Mouse (Mus musculus) heart, embryonic 11.5 days (tissue): ENCODE measurements around the gene Gmfb. TPM values are rescaled to one million over a fixed set of nuclear protein-coding genes. Genes with fewer than 3 reads are reported as not detected.
A peak's percentile ranks its signal among the peaks of the same experiment; 100 is the strongest.

Source experiments
- ATAC-seq: fragments of 200-750 bp; cut with Nextera tagmentation; replicated peaks from 2 replicates; pipeline ENCODE4 v1.8.0; 2017; ENCODE audit warnings: moderate library complexity; ENCODE audit not compliant: insufficient number of reproducible peaks, low FRiP score, low TSS enrichment
- H3K27ac ChIP-seq: fragments of 300-500 bp; sonication (generic); 2 replicates; pipeline ENCODE4 v1.5.1; 2014; ENCODE audit warnings: mild to moderate bottlenecking, low read depth, low read length
- H3K27me3 ChIP-seq: fragments of 300-500 bp; sonication (generic); 2 replicates; pipeline ENCODE4 v1.6.1; 2014; ENCODE audit warnings: mild to moderate bottlenecking, low read length, mixed read lengths; ENCODE audit not compliant: control insufficient read depth, insufficient read depth
- H3K36me3 ChIP-seq: fragments of 300-500 bp; sonication (generic); 2 replicates; pipeline ENCODE4 v1.6.1; 2014; ENCODE audit warnings: mild to moderate bottlenecking, low read length, moderate library complexity, mixed read lengths; ENCODE audit not compliant: control insufficient read depth, insufficient read depth
- H3K4me1 ChIP-seq: fragments of 300-500 bp; sonication (generic); 2 replicates; pipeline ENCODE4 v1.6.1; 2014; ENCODE audit warnings: low read length; ENCODE audit not compliant: control insufficient read depth, insufficient read depth
- H3K4me2 ChIP-seq: fragments of 300-500 bp; sonication (generic); 2 replicates; pipeline ENCODE4 v1.6.1; 2014; ENCODE audit warnings: mild to moderate bottlenecking, moderate library complexity
- H3K4me3 ChIP-seq: fragments of 300-500 bp; sonication (generic); 2 replicates; pipeline ENCODE4 v1.5.1; 2014; ENCODE audit warnings: low read depth, low read length
- H3K9ac ChIP-seq: fragments of 300-500 bp; sonication (generic); 2 replicates; pipeline ENCODE4 v1.6.1; 2014; ENCODE audit warnings: mild to moderate bottlenecking, low read depth, low read length, moderate library complexity
- H3K9me3 ChIP-seq: fragments of 300-500 bp; sonication (generic); replicated peaks from 2 replicates; pipeline ENCODE4 v1.6.1; 2016; ENCODE audit warnings: low read length; ENCODE audit not compliant: control insufficient read depth
- WGBS: fragments of 180-500 bp; shearing (Covaris S2); extraction: QIAGEN DNeasy Blood & Tissue Kit; methylation state at CpG from one replicate; pipeline ENCODE4 v1.1.7; 2014; ENCODE audit not compliant: insufficient replicate concordance; 5-methylcytosine and 5-hydroxymethylcytosine counted together
- polyA plus RNA-seq: library from polyadenylated mRNA; unstranded; fragments of >200 nt; fragmentation: Nextera tagmentation; extraction: Ambion mirVana; gene quantifications from 2 replicates; pipeline ENCODE4 v1.2.1, GENCODE M21; 2014

Gmfb gene
- polyA plus RNA-seq, result 59.1 and 67.4 TPM in 2 replicates

DNA sequence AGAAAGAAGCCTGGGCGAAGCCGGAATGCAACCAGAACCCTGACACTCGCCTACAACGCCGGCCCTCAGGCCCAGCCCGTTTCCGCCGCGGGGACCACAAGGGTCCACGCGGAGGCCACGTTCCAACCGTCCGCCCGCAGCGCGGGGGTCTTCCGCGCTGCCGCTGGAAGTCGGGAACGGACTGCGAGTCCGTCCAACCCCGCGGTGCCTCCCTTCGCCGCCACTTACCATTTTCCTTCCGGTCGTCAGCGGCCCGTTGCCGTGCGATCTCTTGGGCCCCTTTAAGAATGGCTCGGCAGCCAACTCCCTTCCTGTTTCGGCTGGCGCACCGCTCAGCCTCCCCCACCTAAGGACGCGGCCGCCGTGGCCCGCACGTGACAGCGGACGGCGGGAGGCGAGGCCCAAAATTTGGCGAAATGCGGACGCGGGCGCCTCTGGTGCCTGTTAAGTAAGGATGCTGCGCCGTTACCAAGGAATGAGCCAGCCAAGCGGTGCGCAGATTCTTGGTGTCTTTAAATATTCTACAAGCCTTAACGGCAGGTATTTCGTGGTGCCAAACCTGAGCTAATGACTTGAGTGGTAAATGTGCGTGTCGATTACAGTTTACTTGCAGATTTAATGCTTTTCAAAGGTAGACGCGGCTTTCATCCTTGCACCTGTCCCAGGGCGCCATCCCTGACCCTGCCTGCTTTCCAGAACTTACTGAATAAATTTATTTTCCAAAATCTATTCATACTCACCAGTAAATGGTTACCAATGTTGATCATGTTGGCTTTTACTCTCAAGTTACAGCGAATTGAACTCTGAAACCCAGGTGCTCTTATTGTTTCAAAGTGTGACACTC lies at the start of gene Gmfb:
Gene Gmfb, minus strand, starts transcription at position 370 of the 844 bp plus-strand sequence.
- 1% methylated on average over 65 of the region's 65 CpGs for whole genome bisulfite sequencing
- H3K4me2 ChIP-seq, result peak within 1 kb of the TSS; percentile 92
- H3K27me3 ChIP-seq, result no peaks in the 10 kb centered on the region

GRCm38 (mm10) chr14:46862922-46863321 lies 40.9 kb upstream of the Gmfb start:
- H3K27ac ChIP-seq, result no peak overlapping the region
- 89% methylated on average over 5 of the region's 5 CpGs for WGBS
- no peak overlapping the region for H3K4me2 ChIP-seq

More for the DNA sequence above, at the start of gene Gmfb:
- no peaks in the 10 kb centered on the region for H3K36me3 ChIP-seq
- peak; percentile 90 for ATAC-seq
- H3K9ac ChIP-seq, result peak within 1 kb of the TSS; percentile 92
- peaks cover 9% of the 10 kb centered on the region for H3K4me1 ChIP-seq
- peak within 1 kb of the TSS; percentile 96 for H3K27ac ChIP-seq
- H3K4me3 ChIP-seq, result peak within 1 kb of the TSS; percentile 93
- H3K9me3 ChIP-seq, result no peaks in the 10 kb centered on the region

GRCm38 (mm10) chr14:46853677-46854076 lies 31.6 kb upstream of the Gmfb start:
- H3K9me3 ChIP-seq, result no peaks in the 10 kb centered on the region
- no peaks in the 10 kb centered on the region for H3K4me1 ChIP-seq
- no peak for ATAC-seq
- no peak overlapping the region for H3K9ac ChIP-seq
- no peak overlapping the region for H3K4me2 ChIP-seq
- peaks cover 4% of the 10 kb centered on the region; the same call in 1 of the 2 replicates for H3K36me3 ChIP-seq
- H3K27me3 ChIP-seq, result no peaks in the 10 kb centered on the region
- H3K4me3 ChIP-seq, result no peak overlapping the region
- 74% methylated on average over 11 of the region's 11 CpGs for WGBS
- H3K27ac ChIP-seq, result no peak overlapping the region

More at GRCm38 (mm10) chr14:46862922-46863321, 40.9 kb upstream of the Gmfb start:
- Histone ChIP-seq H3K36me3 (no peaks in the 10 kb centered on the region), H3K9ac (no peak overlapping the region), H3K27me3 (no peaks in the 10 kb centered on the region), H3K9me3 (no peaks in the 10 kb centered on the region), H3K4me3 (no peak overlapping the region), H3K4me1 (no peaks in the 10 kb centered on the region)
- ATAC-seq, result no peak

DNA sequence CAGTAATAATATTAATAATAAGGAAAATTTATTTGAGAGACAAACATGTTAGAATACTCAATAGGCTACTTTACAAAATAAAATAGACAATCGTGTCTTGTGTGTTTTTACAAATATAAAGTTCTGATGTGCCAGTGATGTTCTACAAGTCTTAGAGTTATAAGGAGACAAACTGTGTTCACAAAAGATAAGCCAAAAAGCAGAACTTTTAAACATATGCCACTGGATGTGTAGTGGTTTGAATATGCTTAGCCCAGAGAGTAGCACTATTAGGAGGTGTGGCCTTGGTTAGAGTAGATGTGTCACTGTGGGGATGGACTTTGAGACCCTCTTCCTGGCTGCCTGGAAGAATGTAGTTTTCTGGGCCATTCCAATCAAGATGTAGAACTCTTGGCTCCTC lies 27.7 kb upstream of the Gmfb start:
- WGBS, result 87% methylated on average over 1 of the region's 1 CpGs
- Histone ChIP-seq H3K36me3 (no peaks in the 10 kb centered on the region), H3K27me3 (no peaks in the 10 kb centered on the region), H3K9me3 (no peaks in the 10 kb centered on the region), H3K9ac (no peak overlapping the region), H3K27ac (no peak overlapping the region), H3K4me3 (no peak overlapping the region), H3K4me1 (no peaks in the 10 kb centered on the region), H3K4me2 (no peak overlapping the region)
- no peak for ATAC-seq

GRCm38 (mm10) chr14:46848736-46849135 lies 26.7 kb upstream of the Gmfb start:
- Histone ChIP-seq H3K4me3 (no peak overlapping the region), H3K4me1 (no peaks in the 10 kb centered on the region), H3K4me2 (no peak overlapping the region), H3K9me3 (no peaks in the 10 kb centered on the region), H3K36me3 (no peaks in the 10 kb centered on the region), H3K27me3 (no peaks in the 10 kb centered on the region), H3K9ac (no peak overlapping the region), H3K27ac (no peak overlapping the region)
- WGBS, result 86% methylated on average over 5 of the region's 5 CpGs
- ATAC-seq, result no peak

DNA sequence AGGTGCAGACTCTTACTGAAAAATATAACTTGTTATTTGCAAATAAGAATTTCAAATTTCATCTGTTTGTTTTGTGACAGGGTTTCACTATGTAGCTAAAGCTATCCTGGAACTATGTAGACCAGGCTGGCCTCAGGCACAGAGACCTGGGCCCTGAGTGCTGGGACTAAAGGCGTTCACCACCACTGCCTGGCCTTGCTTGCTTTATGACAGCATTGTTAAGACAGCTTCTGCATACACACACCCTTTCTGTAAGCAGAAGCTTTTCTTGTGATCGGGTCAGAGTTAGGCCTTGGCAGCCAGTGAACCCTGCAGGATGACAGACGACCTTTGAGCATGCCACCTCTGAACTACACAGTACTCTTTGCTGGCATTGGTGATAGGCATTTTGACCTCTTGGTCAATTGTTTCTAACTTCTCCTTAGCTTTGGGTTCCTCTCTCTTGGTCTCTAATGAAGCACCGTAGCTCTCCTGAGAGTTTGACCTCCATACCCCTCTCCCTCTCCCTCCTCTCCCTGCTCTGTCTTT lies 26.1 kb upstream of the Gmfb start:
- Histone ChIP-seq H3K27me3 (no peaks in the 10 kb centered on the region), H3K4me2 (no peak overlapping the region), H3K9me3 (no peaks in the 10 kb centered on the region), H3K4me1 (no peaks in the 10 kb centered on the region), H3K36me3 (no peaks in the 10 kb centered on the region), H3K4me3 (no peak overlapping the region), H3K9ac (no peak overlapping the region), H3K27ac (no peak overlapping the region)
- ATAC-seq, result no peak
- 77% methylated on average over 4 of the region's 4 CpGs for WGBS

DNA sequence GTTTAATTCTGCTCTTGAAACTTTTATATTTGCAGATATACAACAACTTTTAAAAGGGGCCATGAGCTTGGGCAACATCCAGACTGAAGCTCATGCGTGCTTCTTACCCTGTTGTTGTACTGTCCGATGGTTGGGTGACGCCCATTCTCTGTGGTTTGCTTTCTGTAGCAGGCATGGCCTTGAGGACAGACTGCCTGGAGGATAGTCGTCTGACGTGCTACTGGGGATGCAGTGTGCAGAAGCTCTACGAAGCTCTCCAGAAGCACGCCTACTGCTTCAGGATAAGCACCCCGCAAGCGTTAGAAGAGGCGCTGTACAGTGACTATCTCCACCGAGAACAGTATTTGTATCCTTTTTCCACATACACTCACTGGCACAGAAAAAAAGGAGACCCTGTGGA lies 23.7 kb upstream of the Gmfb start:
- H3K4me2 ChIP-seq, result no peak overlapping the region

GRCm38 (mm10) chr14:46839326-46839725 lies 17.3 kb upstream of the Gmfb start:
- no peak overlapping the region for H3K27ac ChIP-seq
- 59% methylated on average over 4 of the region's 4 CpGs for WGBS
- ATAC-seq, result no peak

More for the DNA sequence above, 23.7 kb upstream of the Gmfb start:
- H3K4me1 ChIP-seq, result no peaks in the 10 kb centered on the region
- peaks cover 7% of the 10 kb centered on the region; the same call in 1 of the 2 replicates for H3K36me3 ChIP-seq
- no peak for ATAC-seq
- no peak overlapping the region for H3K27ac ChIP-seq
- H3K9me3 ChIP-seq, result no peaks in the 10 kb centered on the region
- H3K27me3 ChIP-seq, result no peaks in the 10 kb centered on the region
- H3K9ac ChIP-seq, result no peak overlapping the region
- WGBS, result 90% methylated on average over 11 of the region's 11 CpGs
- no peak overlapping the region for H3K4me3 ChIP-seq

More at GRCm38 (mm10) chr14:46839326-46839725, 17.3 kb upstream of the Gmfb start:
- H3K9ac ChIP-seq, result no peak overlapping the region
- peaks cover 8% of the 10 kb centered on the region; the same call in 1 of the 2 replicates for H3K36me3 ChIP-seq
- H3K4me3 ChIP-seq, result no peak overlapping the region
- H3K27me3 ChIP-seq, result no peaks in the 10 kb centered on the region
- no peaks in the 10 kb centered on the region for H3K9me3 ChIP-seq
- no peaks in the 10 kb centered on the region for H3K4me1 ChIP-seq
- no peak overlapping the region for H3K4me2 ChIP-seq
